Mouse (Mus musculus): ENCODE measurements around the gene 9630041A04Rik. TPM values are rescaled to one million over a fixed set of nuclear protein-coding genes. Genes with fewer than 3 reads are reported as not detected.

The 9630041A04Rik gene
- total RNA-seq, 2 experiments from 2014 or later: not detected

GRCm38 (mm10) chr9:101918771-101919170 lies 57.1 kb downstream of the 9630041A04Rik start:
- DNase-seq: no peak

- DNase-seq: no peak
Measured at GRCm38 (mm10) chr9:101919324-101919723, 57.7 kb downstream of the 9630041A04Rik start.

GRCm38 (mm10) chr9:101922846-101923245 lies 61.2 kb downstream of the 9630041A04Rik start:
- peak; percentile 23 to 36 for DNase-seq

GRCm38 (mm10) chr9:101924829-101925228 lies 63.2 kb downstream of the 9630041A04Rik start:
- no peak for DNase-seq

GRCm38 (mm10) chr9:101933946-101934573 lies 72.4 kb downstream of the 9630041A04Rik start:
- peak in 1 of 2 experiments; percentile 8 for DNase-seq

GRCm38 (mm10) chr9:101934887-101935286 lies 73.2 kb downstream of the 9630041A04Rik start:
- no peak for DNase-seq

GRCm38 (mm10) chr9:101938066-101938465 lies 76.4 kb downstream of the 9630041A04Rik start:
- no peak for DNase-seq

GRCm38 (mm10) chr9:101939006-101939405 lies 77.4 kb downstream of the 9630041A04Rik start:
- no peak for DNase-seq

GRCm38 (mm10) chr9:101940182-101940581 lies 78.5 kb downstream of the 9630041A04Rik start:
- no peak for DNase-seq

GRCm38 (mm10) chr9:101942058-101942669 lies 80.5 kb downstream of the 9630041A04Rik start:
- no peak for DNase-seq

- no peak for DNase-seq
Measured at GRCm38 (mm10) chr9:101945326-101945725, 83.7 kb downstream of the 9630041A04Rik start.

- DNase-seq: no peak
Measured at GRCm38 (mm10) chr9:101945814-101946213, 84.2 kb downstream of the 9630041A04Rik start.

GRCm38 (mm10) chr9:101950101-101950500 lies 88.5 kb downstream of the 9630041A04Rik start:
- DNase-seq: no peak

GRCm38 (mm10) chr9:101954529-101954928 lies 92.9 kb downstream of the 9630041A04Rik start:
- DNase-seq: no peak

- DNase-seq: no peak
Measured at GRCm38 (mm10) chr9:101956228-101956627, 94.6 kb downstream of the 9630041A04Rik start.

- peak; percentile 18 for DNase-seq
Measured at GRCm38 (mm10) chr9:101971806-101972205, 110.2 kb downstream of the 9630041A04Rik start.

GRCm38 (mm10) chr9:101972314-101972713 lies 110.7 kb downstream of the 9630041A04Rik start:
- peak in 1 of 2 experiments; percentile 3 for DNase-seq

- no peak for DNase-seq
Measured at GRCm38 (mm10) chr9:101976884-101977465, 115.3 kb downstream of the 9630041A04Rik start.

GRCm38 (mm10) chr9:101981161-101981560 lies 119.5 kb downstream of the 9630041A04Rik start:
- no peak for DNase-seq

- no peak for DNase-seq
Measured at GRCm38 (mm10) chr9:101982378-101982777, 120.7 kb downstream of the 9630041A04Rik start.

- DNase-seq: no peak
Measured at GRCm38 (mm10) chr9:101986910-101987309, 125.3 kb downstream of the 9630041A04Rik start.

GRCm38 (mm10) chr9:101990032-101990431 lies 128.4 kb downstream of the 9630041A04Rik start:
- DNase-seq: no peak

- DNase-seq: no peak
Measured at GRCm38 (mm10) chr9:101990836-101991235, 129.2 kb downstream of the 9630041A04Rik start.

Measured in heart, adult 18-20 months (tissue).